Mouse (Mus musculus): ENCODE data around the gene Tusc2. TPM values are rescaled to one million over a fixed set of nuclear protein-coding genes. Genes with fewer than 3 reads are reported as not detected.
"Not testable (repeated sequence)": the region's sequence is repeated elsewhere in the genome, so short reads cannot be mapped to it uniquely, and the experiment has no call there.

Gene Tusc2
- total and polyA plus RNA-seq, 3 experiments, result 36.2 to 48.9 TPM; not detected in 1

- not testable (repeated sequence) for H3K27me3 ChIP-seq (ENCODE audit: control insufficient read depth in 1 of 2, insufficient read depth in 2 of 2, low read length in 2 of 2); H3K27ac ChIP-seq (ENCODE audit: control insufficient read depth, low read depth, low read length); H3K9me3 ChIP-seq (replicated peaks; ENCODE audit: insufficient read depth, low read length); H3K4me3 ChIP-seq (ENCODE audit: control insufficient read depth in 1 of 2, insufficient read depth in 1 of 2, low read depth in 2 of 2, low read length in 2 of 2); H3K9ac ChIP-seq (ENCODE audit: control insufficient read depth, low read depth, low read length, poor library complexity, severe bottlenecking)
- TF ChIP-seq ZNF384 (IDR thresholded peaks at IDR 0.05; ENCODE audit: low read depth, low read length) (peak; percentile 39; the same call in 1 of the 2 replicates), MYC (IDR thresholded peaks at IDR 0.05; ENCODE audit: low read depth, low read length) (0 out of 2 replicates have a peak, but pooled peaks have one; percentile 48), CTCF (IDR thresholded peaks at IDR 0.05 in 2 of 3, conservative IDR thresholded peaks at IDR 0.05 in 1 of 3; ENCODE audit: control insufficient read depth in 1 of 3, insufficient read depth in 1 of 3, low read depth in 2 of 3, low read length in 3 of 3, poor library complexity in 1 of 3, severe bottlenecking in 1 of 3) (peak in 2 of 3 experiments; percentile 30 to 49; a peak in 5 of 6 replicates)
- Histone ChIP-seq H3K36me3 (ENCODE audit: control insufficient read depth in 1 of 2, insufficient read depth in 2 of 2, low read length in 2 of 2) (peaks cover 0 to 27% of the 10 kb centered on the region in 2 experiments; a peak in 2 of 4 replicates), H3K79me2 (ENCODE audit: control insufficient read depth, insufficient read depth, low read length, poor library complexity) (peaks cover 14% of the 10 kb centered on the region), H3K4me1 (ENCODE audit: control insufficient read depth in 1 of 2, insufficient read depth in 2 of 2, low read length in 2 of 2) (peaks cover 9 to 44% of the 10 kb centered on the region in 2 experiments)
- peak; percentile 51 for DNase-seq (ENCODE audit: low read depth, low spot score)
Measured at GRCm38 (mm10) chr9:107573774-107574173, 10.7 kb downstream of the Tusc2 start.

GRCm38 (mm10) chr9:107575579-107576356, 12.7 kb downstream of the Tusc2 start:
- Histone ChIP-seq H3K36me3 (ENCODE audit: control insufficient read depth in 1 of 2, insufficient read depth in 2 of 2, low read length in 2 of 2) (peaks cover 0 to 20% of the 10 kb centered on the region in 2 experiments; a peak in 2 of 4 replicates), H3K79me2 (ENCODE audit: control insufficient read depth, insufficient read depth, low read length, poor library complexity) (peaks cover 2% of the 10 kb centered on the region; the same call in 1 of the 2 replicates), H3K4me1 (ENCODE audit: control insufficient read depth in 1 of 2, insufficient read depth in 2 of 2, low read length in 2 of 2) (peaks cover 10 to 41% of the 10 kb centered on the region in 2 experiments), H3K9ac (ENCODE audit: control insufficient read depth, low read depth, low read length, poor library complexity, severe bottlenecking) (no peak overlapping the region), H3K4me3 (ENCODE audit: control insufficient read depth in 1 of 2, insufficient read depth in 1 of 2, low read depth in 2 of 2, low read length in 2 of 2) (no peak overlapping the region), H3K27me3 (ENCODE audit: control insufficient read depth in 1 of 2, insufficient read depth in 2 of 2, low read length in 2 of 2) (no peaks in the 10 kb centered on the region), H3K27ac (ENCODE audit: control insufficient read depth, low read depth, low read length) (no peak overlapping the region), H3K9me3 (replicated peaks; ENCODE audit: insufficient read depth, low read length) (no peaks in the 10 kb centered on the region)
- no peak for TF ChIP-seq SMC3 (IDR thresholded peaks at IDR 0.05; ENCODE audit: low read depth, low read length)
- DNase-seq (ENCODE audit: low read depth, low spot score), result no peak

- DNase-seq (ENCODE audit: low read depth, low spot score), result peak; percentile 91
- H3K27me3 ChIP-seq (ENCODE audit: control insufficient read depth in 1 of 2, insufficient read depth in 2 of 2, low read length in 2 of 2), result no peaks in the 10 kb centered on the region
- H3K36me3 ChIP-seq (ENCODE audit: control insufficient read depth in 1 of 2, insufficient read depth in 2 of 2, low read length in 2 of 2), result peaks cover 0 to 15% of the 10 kb centered on the region in 2 experiments; a peak in 2 of 4 replicates
- H3K4me1 ChIP-seq (ENCODE audit: control insufficient read depth in 1 of 2, insufficient read depth in 2 of 2, low read length in 2 of 2), result peaks cover 7 to 34% of the 10 kb centered on the region in 2 experiments
- H3K79me2 ChIP-seq (ENCODE audit: control insufficient read depth, insufficient read depth, low read length, poor library complexity), result peaks cover 10% of the 10 kb centered on the region
- 0 out of 2 replicates have a peak within 1 kb of the TSS, but pooled peaks have one; percentile 10 for H3K27ac ChIP-seq (ENCODE audit: control insufficient read depth, low read depth, low read length)
- peak within 1 kb of the TSS; percentile 65 for H3K9ac ChIP-seq (ENCODE audit: control insufficient read depth, low read depth, low read length, poor library complexity, severe bottlenecking)
- H3K9me3 ChIP-seq (replicated peaks; ENCODE audit: insufficient read depth, low read length), result no peaks in the 10 kb centered on the region
- no peak for TF ChIP-seq MEF2A (IDR thresholded peaks at IDR 0.05; ENCODE audit: extremely low read depth, insufficient replicate concordance, low read depth, low read length, poor library complexity, severe bottlenecking)
- TF ChIP-seq TBP (IDR thresholded peaks at IDR 0.05; ENCODE audit: low read depth, low read length), result peak; percentile 31; the same call in 1 of the 2 replicates
- peak; percentile 13; the same call in 1 of the 2 replicates for TF ChIP-seq TCF12 (IDR thresholded peaks at IDR 0.05; ENCODE audit: low read depth, low read length)
- no peak for TF ChIP-seq GABPA (IDR thresholded peaks at IDR 0.05; ENCODE audit: low read depth, low read length)
- TF ChIP-seq UBTF (IDR thresholded peaks at IDR 0.05; ENCODE audit: borderline replicate concordance, insufficient read depth, low read depth, low read length), result no peak
- TF ChIP-seq POLR2A (IDR thresholded peaks at IDR 0.05; ENCODE audit: control insufficient read depth in 1 of 2, insufficient read depth in 1 of 2, low read depth in 1 of 2, low read length in 2 of 2, poor library complexity in 1 of 2), result peak; percentile 45 to 65; a peak in 2 of 4 replicates
- TF ChIP-seq RCOR1 (IDR thresholded peaks at IDR 0.05; ENCODE audit: low read depth, low read length), result no peak
- no peak for TF ChIP-seq ETS1 (IDR thresholded peaks at IDR 0.05; ENCODE audit: low read depth, low read length)
- TF ChIP-seq NELFE (IDR thresholded peaks at IDR 0.05; ENCODE audit: low read depth, low read length), result peak; percentile 49; the same call in 1 of the 2 replicates
- peak; percentile 57; the same call in 1 of the 2 replicates for TF ChIP-seq POLR2AphosphoS2 (IDR thresholded peaks at IDR 0.05; ENCODE audit: low read length)
- peak; percentile 31; the same call in 1 of the 2 replicates for TF ChIP-seq MXI1 (IDR thresholded peaks at IDR 0.05; ENCODE audit: low read depth, low read length)
- TF ChIP-seq SIN3A (IDR thresholded peaks at IDR 0.05; ENCODE audit: low read length), result no peak; the same call in 1 of the 2 replicates
- TF ChIP-seq NRF1 (IDR thresholded peaks at IDR 0.05; ENCODE audit: insufficient read depth, low read depth, low read length, poor library complexity, severe bottlenecking), result 0 out of 2 replicates have a peak, but pooled peaks have one; percentile 3
- H3K4me3 ChIP-seq (ENCODE audit: control insufficient read depth in 1 of 2, insufficient read depth in 1 of 2, low read depth in 2 of 2, low read length in 2 of 2), result peak within 1 kb of the TSS; percentile 56 to 78
Measured at GRCm38 (mm10) chr9:107576357-107577107, 13.5 kb downstream of the Tusc2 start, which contains the start of gene Hyal1. TSS of gene Hyal1 (plus strand) at chr9:107576927.

Measured in MEL (cell line).